Mouse (Mus musculus): ENCODE results near the gene Atp2b2. TPM values are rescaled to one million over a fixed set of nuclear protein-coding genes. Genes with fewer than 3 reads are reported as not detected.

The Atp2b2 gene
- total RNA-seq (2021): 4.7 and 5.5 TPM in 2 replicates
- long read RNA-seq, experiment 1, partial matches to known transcripts: 1 of 4 reads
- long read RNA-seq, experiment 1, other reads (novel, unspliced or antisense): 3 of 4 reads
- long read RNA-seq, experiment 2, partial matches to known transcripts: 3 of 3 reads
- long read RNA-seq, experiment 2, other reads (novel, unspliced or antisense): 0 of 3 reads

GRCm38 (mm10) chr6:114042332-114042731 lies at the start of gene Atp2b2:
Gene Atp2b2 (minus strand): TSS chr6:114042613.
- peak; percentile 9 for DNase-seq

- peak; percentile 62 for DNase-seq
Observed at GRCm38 (mm10) chr6:114089626-114090025, 47.2 kb upstream of the Atp2b2 start.

- DNase-seq: peak; percentile 64
Observed at GRCm38 (mm10) chr6:114087106-114087505, 44.7 kb upstream of the Atp2b2 start.

GRCm38 (mm10) chr6:114078556-114078955 lies 36.1 kb upstream of the Atp2b2 start:
- no peak for DNase-seq

- DNase-seq: peak; percentile 70
Observed at GRCm38 (mm10) chr6:114076560-114076959, 34.1 kb upstream of the Atp2b2 start.

GRCm38 (mm10) chr6:114076061-114076460 lies 33.6 kb upstream of the Atp2b2 start:
- peak; percentile 28 for DNase-seq

GRCm38 (mm10) chr6:114074929-114075328 lies 32.5 kb upstream of the Atp2b2 start:
- DNase-seq: no peak

- DNase-seq: peak; percentile 41
Observed at GRCm38 (mm10) chr6:114074256-114074655, 31.8 kb upstream of the Atp2b2 start.

GRCm38 (mm10) chr6:114071564-114071963 lies 29.2 kb upstream of the Atp2b2 start:
- peak; percentile 73 for DNase-seq

- no peak for DNase-seq
Observed at GRCm38 (mm10) chr6:114063100-114063499, 20.7 kb upstream of the Atp2b2 start.

- no peak for DNase-seq
Observed at GRCm38 (mm10) chr6:114062688-114063087, 20.3 kb upstream of the Atp2b2 start.

- no peak for DNase-seq
Observed at GRCm38 (mm10) chr6:114059206-114059605, 16.8 kb upstream of the Atp2b2 start.

- no peak for DNase-seq
Observed at GRCm38 (mm10) chr6:114058030-114058808, 15.8 kb upstream of the Atp2b2 start.

- DNase-seq: no peak
Observed at GRCm38 (mm10) chr6:114055311-114055710, 12.9 kb upstream of the Atp2b2 start.

GRCm38 (mm10) chr6:114044962-114045361 lies 2.5 kb upstream of the Atp2b2 start:
- DNase-seq: no peak

- DNase-seq: no peak
Observed at GRCm38 (mm10) chr6:114042836-114043235, 423 bp upstream of the Atp2b2 start.

GRCm38 (mm10) chr6:114041911-114042284 lies 515 bp downstream of the Atp2b2 start:
- DNase-seq: peak; percentile 29

- DNase-seq: peak; percentile 29
Observed at GRCm38 (mm10) chr6:114041097-114041910, 1.1 kb downstream of the Atp2b2 start.

- DNase-seq: no peak
Observed at GRCm38 (mm10) chr6:114035704-114036103, 6.7 kb downstream of the Atp2b2 start.

GRCm38 (mm10) chr6:114032822-114033221 lies 9.6 kb downstream of the Atp2b2 start:
- DNase-seq: no peak

- no peak for DNase-seq
Observed at GRCm38 (mm10) chr6:114023794-114024193, 18.6 kb downstream of the Atp2b2 start.

- DNase-seq: no peak
Observed at GRCm38 (mm10) chr6:114022104-114022503, 20.3 kb downstream of the Atp2b2 start.

GRCm38 (mm10) chr6:114013801-114014200 lies 28.6 kb downstream of the Atp2b2 start:
- no peak for DNase-seq

Data from adrenal gland, postnatal 14 days (tissue).